Mouse (Mus musculus): ENCODE data around the gene Olfr1131.
"Not testable (repeated sequence)": the region's sequence is repeated elsewhere in the genome, so short reads cannot be mapped to it uniquely, and the experiment has no call there.

Gene Olfr1131

DNA sequence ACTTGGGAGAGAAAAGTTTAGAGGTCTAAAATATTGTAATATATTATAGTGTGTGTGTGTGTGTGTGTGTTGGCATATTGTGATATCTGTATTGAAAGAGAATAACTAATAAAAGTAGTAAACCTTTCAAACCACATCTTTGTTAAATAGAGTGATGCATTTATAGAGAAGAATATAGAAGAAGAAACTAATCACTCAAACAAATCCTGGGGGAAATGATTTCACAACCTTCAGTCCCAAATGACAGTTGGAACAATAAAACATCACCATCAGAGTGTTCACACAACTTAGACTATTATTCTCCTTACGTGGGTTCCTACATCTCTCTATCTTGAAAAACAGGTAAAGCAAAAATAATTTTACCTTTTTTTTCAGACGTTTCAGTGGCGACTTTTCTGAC, at the start of gene Olfr1131:
Olfr1131 (plus strand) TSS at position 301 of the 400 bp plus-strand sequence.
- DNase-seq (ENCODE audit: low read depth, low spot score): no peak

DNA sequence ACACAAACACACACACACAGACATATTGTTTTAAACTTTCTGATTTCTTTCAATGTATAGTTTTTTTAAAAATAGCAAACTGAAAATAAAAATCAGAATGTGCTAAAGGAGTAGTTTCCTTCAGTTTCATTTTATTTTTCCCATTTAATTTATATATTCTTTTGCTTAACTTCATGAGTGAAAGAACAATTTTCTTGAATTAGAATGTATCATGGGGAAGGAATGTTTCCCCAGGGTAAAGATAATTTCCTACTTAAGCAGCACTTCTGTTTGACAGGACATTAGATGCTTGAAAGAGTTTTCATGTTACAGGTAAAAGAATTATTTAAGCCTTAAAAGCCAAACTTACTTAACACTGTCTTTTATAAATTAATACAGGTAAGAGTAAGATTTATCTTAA, 21.0 kb upstream of the Olfr1131 start, which contains the start of gene Olfr1130:
Olfr1130 (plus strand) TSS at position 301 of the 400 bp plus-strand sequence.
- not testable (repeated sequence) for DNase-seq (ENCODE audit: low read depth, low spot score)

DNA sequence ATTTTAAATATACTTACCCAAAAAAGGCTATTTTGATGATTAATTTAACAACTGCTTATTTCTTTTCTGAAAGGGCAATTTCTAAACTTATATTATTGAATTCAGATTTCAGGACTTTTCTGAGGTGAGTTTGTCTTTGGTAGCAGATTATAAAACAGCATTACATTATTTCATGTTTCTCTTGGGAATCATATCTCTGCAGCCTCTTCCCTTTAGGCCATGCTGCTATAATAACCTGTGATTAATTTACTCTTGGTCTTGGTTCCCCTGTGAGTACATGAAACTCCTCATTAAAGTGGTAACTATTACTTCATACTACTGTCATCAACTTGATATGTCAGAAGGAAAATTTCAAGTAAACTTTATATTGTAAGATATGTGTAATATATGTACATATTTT, 10.5 kb downstream of the Olfr1131 start, which contains the start of gene Olfr1132:
Olfr1132 (minus strand) TSS at position 101 of the 400 bp plus-strand sequence.
- DNase-seq (ENCODE audit: low read depth, low spot score): no peak

DNA sequence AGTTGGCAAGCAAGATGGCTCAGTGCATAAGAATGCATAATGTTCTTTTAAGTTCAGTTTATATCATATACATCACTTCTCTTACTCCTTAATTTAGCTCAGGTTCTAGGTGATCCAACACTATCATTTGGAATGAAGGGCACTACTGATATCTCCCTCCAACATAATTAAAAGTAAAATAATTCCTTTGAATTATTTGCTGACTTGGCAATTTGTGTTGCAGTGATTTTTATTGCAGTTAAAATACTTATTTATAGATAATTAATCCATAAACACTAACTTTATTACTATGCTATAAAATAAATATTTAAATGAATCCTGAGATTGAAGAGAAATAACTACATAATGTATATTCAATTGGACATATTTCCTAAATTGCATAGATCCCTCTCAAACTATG, 15.5 kb downstream of the Olfr1131 start:
- DNase-seq (ENCODE audit: low read depth, low spot score): no peak

DNA sequence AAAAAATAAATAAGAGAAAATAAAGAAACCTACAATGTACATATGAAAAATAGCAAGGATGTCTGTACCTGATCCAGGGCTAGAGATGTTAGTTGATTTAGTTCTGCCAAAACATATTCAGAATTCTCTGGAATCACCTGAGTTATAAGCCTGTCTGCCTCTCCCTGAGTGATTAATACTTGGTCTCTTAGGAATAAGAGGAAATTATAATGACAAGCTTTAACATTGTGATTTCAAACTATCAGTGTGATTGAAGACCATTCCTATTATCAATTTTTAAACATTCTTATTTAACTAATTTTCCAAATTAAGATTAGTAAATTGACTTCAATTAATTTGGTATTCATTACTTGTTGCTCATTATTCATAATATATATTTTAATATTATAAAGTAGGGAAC, 20.4 kb downstream of the Olfr1131 start, which contains the start of gene Olfr1133:
Olfr1133 (minus strand) TSS at position 101 of the 400 bp plus-strand sequence.
- DNase-seq (ENCODE audit: low read depth, low spot score): no peak

DNA sequence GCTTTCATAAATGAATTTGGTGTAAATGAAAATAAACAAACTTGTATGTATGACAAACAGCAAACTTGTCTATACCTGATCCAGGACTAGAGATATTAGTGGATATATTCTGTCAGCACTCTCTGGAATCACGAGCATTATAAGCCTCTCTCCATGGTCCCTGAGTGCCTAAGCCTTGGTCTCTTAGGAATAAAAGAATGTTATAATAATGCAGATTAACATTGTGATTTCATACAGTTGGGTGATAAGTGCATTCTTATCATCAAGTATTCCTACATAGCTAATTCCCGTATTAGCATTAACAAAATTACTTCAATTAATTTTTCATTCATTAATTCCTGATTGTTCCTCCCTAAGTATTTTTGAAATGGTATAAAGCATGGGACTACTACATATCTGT, 31.5 kb downstream of the Olfr1131 start, which contains the start of gene Olfr1134:
Olfr1134 (minus strand) TSS at position 101 of the 400 bp plus-strand sequence.
- DNase-seq (ENCODE audit: low read depth, low spot score): no peak

DNA sequence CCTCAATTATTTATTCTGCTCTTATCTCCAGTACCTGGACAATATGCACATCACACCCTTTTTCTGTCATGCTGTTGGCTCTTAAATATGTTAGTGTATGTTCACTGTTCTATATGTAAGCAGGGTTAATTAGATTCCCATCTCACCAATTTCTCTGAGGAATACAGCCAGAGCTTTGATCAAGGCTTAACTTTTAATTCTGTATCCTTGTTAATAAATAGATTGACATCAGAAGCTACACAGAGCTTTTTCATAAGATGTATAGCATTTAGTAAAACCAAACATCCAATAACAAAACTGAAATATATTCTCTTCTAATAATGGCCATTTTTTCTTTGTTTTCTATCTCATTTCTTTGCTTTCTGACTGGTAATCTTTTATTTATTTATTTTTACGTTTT, 46.7 kb downstream of the Olfr1131 start, which contains the start of gene Olfr1135:
Olfr1135 (minus strand) TSS at position 101 of the 400 bp plus-strand sequence.
- no peak for DNase-seq (ENCODE audit: low read depth, low spot score)

All from 3T3-L1 (cell line).